Mouse (Mus musculus) cortical plate, adult 2 months (tissue): Measurements from ENCODE around the gene Sdhaf1. TPM values are rescaled to one million over a fixed set of nuclear protein-coding genes. Genes with fewer than 3 reads are reported as not detected.

Experiments used
- H3K27ac ChIP-seq: fragments of 200-500 bp; 2 replicates; pipeline ENCODE4 v1.5.1; 2012; ENCODE audit warnings: low read length, control low read depth, inconsistent platforms; ENCODE audit not compliant: insufficient read depth
- H3K4me1 ChIP-seq: fragments of 200-500 bp; 2 replicates; pipeline ENCODE4 v1.6.1; 2011; ENCODE audit warnings: low read length; ENCODE audit not compliant: control insufficient read depth, insufficient read depth
- H3K4me3 ChIP-seq: fragments of 200-500 bp; 2 replicates; pipeline ENCODE4 v1.5.1; 2011; ENCODE audit warnings: mild to moderate bottlenecking, low read length, control low read depth; ENCODE audit not compliant: insufficient read depth
- CTCF ChIP-seq: fragments of 200-500 bp; IDR thresholded peaks from 2 replicates; pipeline ENCODE4 v1.5.1; 2011; ENCODE audit warnings: mild to moderate bottlenecking, control low read depth, low read length; ENCODE audit not compliant: insufficient read depth; ENCODE audit errors: extremely low read depth
- POLR2A ChIP-seq: fragments of 200-500 bp; IDR thresholded peaks from 2 replicates; pipeline ENCODE4 v1.6.1; 2011; ENCODE audit warnings: mild to moderate bottlenecking, low read length, control low read depth; ENCODE audit not compliant: insufficient read depth; ENCODE audit errors: extremely low read depth
- polyA plus RNA-seq: library from polyadenylated mRNA; depleted of rRNA; stranded (reverse); fragments of >200 nt; gene quantifications from 2 replicates; pipeline ENCODE4 v1.2.3, GENCODE M21; 2012

Sdhaf1 gene
- polyA plus RNA-seq, 1 experiment: 16.9 TPM

- peak; percentile 56; the same call in 1 of the 2 replicates for TF ChIP-seq CTCF
- no peak for TF ChIP-seq POLR2A
- no peak overlapping the region for H3K4me3 ChIP-seq
These were observed 24.1 kb upstream of the Sdhaf1 start for GRCm38 (mm10) chr7:30347828-30348227.

GRCm38 (mm10) chr7:30346635-30347379, 23.1 kb upstream of the Sdhaf1 start:
- no peak overlapping the region for H3K27ac ChIP-seq
- peaks cover 6% of the 10 kb centered on the region; the same call in 1 of the 2 replicates for H3K4me1 ChIP-seq
- no peak overlapping the region for H3K4me3 ChIP-seq
- TF ChIP-seq CTCF: no peak
- no peak for TF ChIP-seq POLR2A

More at GRCm38 (mm10) chr7:30347828-30348227, 24.1 kb upstream of the Sdhaf1 start:
- H3K27ac ChIP-seq: no peak overlapping the region
- H3K4me1 ChIP-seq: peaks cover 6% of the 10 kb centered on the region; the same call in 1 of the 2 replicates

GRCm38 (mm10) chr7:30339432-30340109, 15.9 kb upstream of the Sdhaf1 start:
- TF ChIP-seq CTCF (no peak), POLR2A (no peak)
- Histone ChIP-seq H3K4me3 (no peak overlapping the region), H3K4me1 (no peaks in the 10 kb centered on the region), H3K27ac (no peak overlapping the region)

GRCm38 (mm10) chr7:30336384-30336783, 12.7 kb upstream of the Sdhaf1 start:
- no peak overlapping the region for H3K4me3 ChIP-seq
- TF ChIP-seq POLR2A (no peak), CTCF (peak; percentile 96)
- peaks cover 5% of the 10 kb centered on the region for H3K4me1 ChIP-seq
- no peak overlapping the region for H3K27ac ChIP-seq

GRCm38 (mm10) chr7:30335688-30336087, 12.0 kb upstream of the Sdhaf1 start:
- H3K4me3 ChIP-seq: no peak overlapping the region
- TF ChIP-seq POLR2A (no peak), CTCF (no peak)
- H3K4me1 ChIP-seq: peaks cover 5% of the 10 kb centered on the region
- no peak overlapping the region for H3K27ac ChIP-seq

- Histone ChIP-seq H3K4me1 (peaks cover 5% of the 10 kb centered on the region), H3K4me3 (no peak overlapping the region), H3K27ac (no peak overlapping the region)
- TF ChIP-seq POLR2A: no peak
- no peak for TF ChIP-seq CTCF
These were observed 10.9 kb upstream of the Sdhaf1 start for GRCm38 (mm10) chr7:30334563-30334962.

- TF ChIP-seq CTCF: no peak
- TF ChIP-seq POLR2A: no peak
- Histone ChIP-seq H3K4me1 (peaks cover 5% of the 10 kb centered on the region), H3K4me3 (no peak overlapping the region), H3K27ac (peak overlapping the region; percentile 47; the same call in 1 of the 2 replicates)
These were observed 9.7 kb upstream of the Sdhaf1 start for GRCm38 (mm10) chr7:30333436-30333835.

- TF ChIP-seq POLR2A (no peak), CTCF (no peak)
- H3K27ac ChIP-seq: no peak overlapping the region
- H3K4me3 ChIP-seq: peak overlapping the region; percentile 34; the same call in 1 of the 2 replicates
- H3K4me1 ChIP-seq: peaks cover 5% of the 10 kb centered on the region
These were observed 9.0 kb upstream of the Sdhaf1 start for GRCm38 (mm10) chr7:30332622-30333259.

- peaks cover 5% of the 10 kb centered on the region for H3K4me1 ChIP-seq
- TF ChIP-seq CTCF (peak; percentile 90), POLR2A (peak; percentile 78)
- H3K27ac ChIP-seq: peak overlapping the region; percentile 58; the same call in 1 of the 2 replicates
- peak overlapping the region; percentile 34 for H3K4me3 ChIP-seq
These were observed 8.2 kb upstream of the Sdhaf1 start for GRCm38 (mm10) chr7:30331887-30332286.

GRCm38 (mm10) chr7:30328379-30328778, 4.7 kb upstream of the Sdhaf1 start:
- Histone ChIP-seq H3K4me1 (peaks cover 2% of the 10 kb centered on the region), H3K27ac (no peak overlapping the region), H3K4me3 (no peak overlapping the region)
- TF ChIP-seq CTCF: no peak
